Mouse (Mus musculus) liver, embryonic 11.5 days (tissue): ENCODE data around the gene Rasal1. TPM values are rescaled to one million over a fixed set of nuclear protein-coding genes. Genes with fewer than 3 reads are reported as not detected.

Experiments used
- ATAC-seq: fragments of 200-750 bp; cut with Nextera tagmentation; replicated peaks from 2 replicates; pipeline ENCODE4 v1.8.0; 2017; ENCODE audit warnings: moderate number of reproducible peaks, mild to moderate bottlenecking, moderate TSS enrichment, moderate library complexity; ENCODE audit not compliant: low FRiP score
- DNase-seq: peaks from one replicate; pipeline ENCODE4 v3.0.0-alpha.2; 2017; ENCODE audit warnings: low spot score
- H3K27ac ChIP-seq: fragments of 300-500 bp; sonication (generic); 2 replicates; pipeline ENCODE4 v1.5.1; 2014; ENCODE audit warnings: mild to moderate bottlenecking, low read depth, low read length, control low read depth
- H3K27me3 ChIP-seq: fragments of 300-500 bp; sonication (generic); replicated peaks from 2 replicates; pipeline ENCODE4 v1.6.1; 2014; ENCODE audit warnings: low read length, mixed read lengths; ENCODE audit not compliant: control insufficient read depth, insufficient read depth
- H3K36me3 ChIP-seq: fragments of 300-500 bp; sonication (generic); 2 replicates; pipeline ENCODE4 v1.6.1; 2014; ENCODE audit warnings: mild to moderate bottlenecking, low read length, moderate library complexity, mixed read lengths; ENCODE audit not compliant: control insufficient read depth, insufficient read depth
- H3K4me1 ChIP-seq: fragments of 300-500 bp; sonication (generic); replicated peaks from 2 replicates; pipeline ENCODE4 v1.6.1; 2014; ENCODE audit warnings: low read length, mixed read lengths; ENCODE audit not compliant: control insufficient read depth, insufficient read depth
- H3K4me2 ChIP-seq: fragments of 300-500 bp; sonication (generic); 2 replicates; pipeline ENCODE4 v1.6.1; 2014; ENCODE audit warnings: mild to moderate bottlenecking, control low read depth, moderate library complexity
- H3K4me3 ChIP-seq: fragments of 300-500 bp; sonication (generic); 2 replicates; pipeline ENCODE4 v1.5.1; 2014; ENCODE audit warnings: low read depth, low read length, control low read depth
- H3K9ac ChIP-seq: fragments of 300-500 bp; sonication (generic); 2 replicates; pipeline ENCODE4 v1.6.1; 2014; ENCODE audit warnings: low read depth, low read length, control low read depth
- H3K9me3 ChIP-seq: fragments of 300-500 bp; sonication (generic); 2 replicates; pipeline ENCODE4 v1.6.1; 2016; ENCODE audit warnings: low read length, inconsistent platforms, mixed read lengths; ENCODE audit not compliant: control insufficient read depth
- WGBS: fragments of 180-500 bp; shearing (Covaris S2); extraction: QIAGEN DNeasy Blood & Tissue Kit; methylation state at CpG from one replicate; pipeline ENCODE4 v1.1.7; 2014; 5-methylcytosine and 5-hydroxymethylcytosine counted together
- polyA plus RNA-seq: library from polyadenylated mRNA; unstranded; fragments of >200 nt; fragmentation: Nextera tagmentation; extraction: Ambion mirVana; gene quantifications from 2 replicates; pipeline ENCODE4 v1.2.1, GENCODE M21; 2014

Gene Rasal1
- polyA plus RNA-seq, 1 experiment from 2014 or later, result 0.25 TPM

- peaks cover 17% of the 10 kb centered on the region for H3K4me1 ChIP-seq
- H3K27me3 ChIP-seq, result no peaks in the 10 kb centered on the region
- 66% methylated on average over 25 of the region's 25 CpGs for WGBS
- ATAC-seq, result no peak
- no peak overlapping the region for H3K27ac ChIP-seq
- no peak overlapping the region for H3K4me3 ChIP-seq
- H3K9ac ChIP-seq, result no peak overlapping the region
- peaks cover 3% of the 10 kb centered on the region; the same call in 1 of the 2 replicates for H3K36me3 ChIP-seq
- no peak for DNase-seq
- no peaks in the 10 kb centered on the region for H3K9me3 ChIP-seq
- H3K4me2 ChIP-seq, result 0 out of 2 replicates have a peak overlapping the region, but pooled peaks have one; percentile 20
Observed at GRCm38 (mm10) chr5:120606590-120607200, 41.9 kb upstream of the Rasal1 start.

DNA sequence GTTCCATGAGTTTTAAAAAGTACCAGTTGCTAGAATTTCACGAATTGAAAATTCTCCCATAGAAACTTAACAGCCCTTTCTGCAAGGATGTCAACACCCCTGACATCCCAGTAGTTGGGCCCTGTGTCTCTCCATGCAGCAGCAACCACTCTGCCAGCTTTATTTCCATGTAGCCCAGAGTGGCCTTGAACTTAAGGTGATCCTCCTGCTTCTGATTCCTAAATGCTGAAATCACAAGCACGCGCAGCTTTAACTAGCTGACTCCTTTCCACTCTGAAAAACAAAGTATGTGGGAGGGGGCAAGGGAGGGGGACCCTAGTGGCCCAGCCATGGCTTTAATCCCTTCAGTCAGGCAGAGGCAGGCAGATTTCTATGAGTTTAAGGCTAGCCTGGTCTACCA lies 41.3 kb upstream of the Rasal1 start:
- no peak overlapping the region for H3K9ac ChIP-seq
- H3K4me1 ChIP-seq, result peaks cover 16% of the 10 kb centered on the region
- H3K27me3 ChIP-seq, result no peaks in the 10 kb centered on the region
- DNase-seq (no peak), ATAC-seq (no peak)
- H3K36me3 ChIP-seq, result peaks cover 3% of the 10 kb centered on the region; the same call in 1 of the 2 replicates
- no peak overlapping the region for H3K4me2 ChIP-seq
- H3K4me3 ChIP-seq, result no peak overlapping the region
- 70% methylated on average over 3 of the region's 3 CpGs for WGBS
- no peak overlapping the region for H3K27ac ChIP-seq
- H3K9me3 ChIP-seq, result no peaks in the 10 kb centered on the region

- Histone ChIP-seq H3K4me2 (no peak overlapping the region), H3K27ac (no peak overlapping the region), H3K9ac (no peak overlapping the region), H3K27me3 (no peaks in the 10 kb centered on the region), H3K4me1 (peaks cover 20% of the 10 kb centered on the region), H3K9me3 (no peaks in the 10 kb centered on the region), H3K4me3 (no peak overlapping the region), H3K36me3 (peaks cover 3% of the 10 kb centered on the region; the same call in 1 of the 2 replicates)
- DNase-seq, result no peak
- ATAC-seq, result no peak
- 91% methylated on average over 16 of the region's 16 CpGs for WGBS
Observed at GRCm38 (mm10) chr5:120609246-120609775, 39.3 kb upstream of the Rasal1 start.

DNA sequence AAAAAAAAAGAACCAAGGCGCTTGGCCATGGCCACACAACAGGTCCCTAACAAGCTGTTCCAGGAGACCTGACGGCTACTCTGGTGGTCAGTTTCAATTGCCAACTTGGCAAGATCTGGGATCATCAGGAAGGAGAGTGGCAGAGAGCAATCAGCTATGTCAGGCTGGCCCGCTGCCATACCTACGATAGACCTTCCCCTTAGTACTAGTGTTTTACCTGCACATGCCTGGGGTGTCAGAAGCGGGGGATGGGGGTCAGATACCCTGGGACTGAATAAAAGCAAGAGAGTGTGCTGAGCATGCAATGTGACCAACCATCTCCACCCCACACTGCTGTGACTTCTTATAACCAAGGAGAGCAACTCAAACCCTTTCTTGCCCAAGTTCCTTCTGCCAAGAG lies 37.7 kb upstream of the Rasal1 start:
- Histone ChIP-seq H3K9ac (no peak overlapping the region), H3K4me3 (peak overlapping the region; percentile 82), H3K27ac (no peak overlapping the region), H3K27me3 (no peaks in the 10 kb centered on the region), H3K36me3 (peaks cover 12% of the 10 kb centered on the region; the same call in 1 of the 2 replicates), H3K4me2 (peak overlapping the region; percentile 73), H3K9me3 (peaks cover 3% of the 10 kb centered on the region; the same call in 1 of the 2 replicates), H3K4me1 (peaks cover 15% of the 10 kb centered on the region)
- 89% methylated on average over 5 of the region's 5 CpGs for WGBS
- DNase-seq, result no peak
- ATAC-seq, result no peak

GRCm38 (mm10) chr5:120611416-120611815 lies 37.2 kb upstream of the Rasal1 start:
- Histone ChIP-seq H3K36me3 (peaks cover 17% of the 10 kb centered on the region; the same call in 1 of the 2 replicates), H3K4me3 (peak overlapping the region; percentile 82), H3K9ac (peak overlapping the region; percentile 79), H3K27ac (no peak overlapping the region), H3K9me3 (peaks cover 4% of the 10 kb centered on the region; the same call in 1 of the 2 replicates), H3K4me2 (peak overlapping the region; percentile 73), H3K27me3 (no peaks in the 10 kb centered on the region), H3K4me1 (peaks cover 15% of the 10 kb centered on the region)
- DNase-seq (no peak), ATAC-seq (no peak)
- WGBS, result 68% methylated on average over 8 of the region's 8 CpGs

- peak within 1 kb of the TSS; percentile 86 for H3K4me2 ChIP-seq
Observed at GRCm38 (mm10) chr5:120612442-120612821, 36.2 kb upstream of the Rasal1 start, which contains the start of the genes Rita1 and Ddx54. TSS of gene Rita1 (minus strand) at chr5:120612589. TSS of gene Ddx54 (plus strand) at chr5:120612739.

GRCm38 (mm10) chr5:120612822-120613604 lies 35.6 kb upstream of the Rasal1 start:
- peak overlapping the region; percentile 10; the same call in 1 of the 2 replicates for H3K27ac ChIP-seq
- H3K4me1 ChIP-seq, result peaks cover 10% of the 10 kb centered on the region
- H3K27me3 ChIP-seq, result no peaks in the 10 kb centered on the region
- peak overlapping the region; percentile 86 for H3K4me2 ChIP-seq
- peaks cover 28% of the 10 kb centered on the region; the same call in 1 of the 2 replicates for H3K36me3 ChIP-seq
- DNase-seq (peak; percentile 99), ATAC-seq (peak; percentile 89)
- H3K9me3 ChIP-seq, result peaks cover 4% of the 10 kb centered on the region; the same call in 1 of the 2 replicates
- H3K4me3 ChIP-seq, result peak overlapping the region; percentile 82
- H3K9ac ChIP-seq, result peak overlapping the region; percentile 79
- WGBS, result under 1% methylated on average over 69 of the region's 69 CpGs

More at GRCm38 (mm10) chr5:120612442-120612821, 36.2 kb upstream of the Rasal1 start, which contains the start of the genes Rita1 and Ddx54:
- peaks cover 4% of the 10 kb centered on the region; the same call in 1 of the 2 replicates for H3K9me3 ChIP-seq
- peaks cover 10% of the 10 kb centered on the region for H3K4me1 ChIP-seq
- ATAC-seq, result peak; percentile 81
- DNase-seq, result peak; percentile 98
- H3K9ac ChIP-seq, result peak within 1 kb of the TSS; percentile 79
- H3K27me3 ChIP-seq, result no peaks in the 10 kb centered on the region
- H3K36me3 ChIP-seq, result peaks cover 24% of the 10 kb centered on the region; the same call in 1 of the 2 replicates
- WGBS, result under 1% methylated on average over 22 of the region's 22 CpGs
- H3K27ac ChIP-seq, result peak within 1 kb of the TSS; percentile 10
- peak within 1 kb of the TSS; percentile 82 for H3K4me3 ChIP-seq

DNA sequence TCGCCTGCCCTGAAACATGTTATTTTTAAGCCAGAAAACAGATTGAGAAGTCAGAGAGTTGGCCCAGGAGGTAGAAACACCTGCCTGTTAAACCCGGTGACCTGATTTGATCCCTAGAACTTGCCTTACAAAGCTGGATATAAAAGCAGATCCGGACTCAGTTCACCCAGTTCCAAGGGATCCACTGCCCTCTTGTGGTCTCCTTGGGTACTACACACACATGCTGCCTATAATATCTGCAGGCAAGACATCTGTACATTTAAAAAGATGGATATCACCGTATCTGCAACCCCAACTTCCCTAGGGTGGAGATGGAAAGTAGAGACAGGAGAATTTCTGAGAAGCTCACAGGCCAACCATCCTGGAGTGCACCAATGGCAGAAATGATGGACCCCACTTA lies 32.7 kb upstream of the Rasal1 start:
- no peak for ATAC-seq
- H3K4me2 ChIP-seq, result no peak overlapping the region
- H3K27ac ChIP-seq, result no peak overlapping the region
- H3K27me3 ChIP-seq, result no peaks in the 10 kb centered on the region
- H3K4me3 ChIP-seq, result no peak overlapping the region
- DNase-seq, result no peak
- H3K36me3 ChIP-seq, result peaks cover 47% of the 10 kb centered on the region
- peaks cover 10% of the 10 kb centered on the region for H3K4me1 ChIP-seq
- no peak overlapping the region for H3K9ac ChIP-seq
- 96% methylated on average over 4 of the region's 4 CpGs for WGBS
- peaks cover 4% of the 10 kb centered on the region; the same call in 1 of the 2 replicates for H3K9me3 ChIP-seq
